Mouse (Mus musculus) kidney, postnatal 0 days (tissue): Measurements from ENCODE around the gene Nub1. TPM values are rescaled to one million over a fixed set of nuclear protein-coding genes. Genes with fewer than 3 reads are reported as not detected.
A peak's percentile ranks its signal among the peaks of the same experiment; 100 is the strongest.

Source experiments
- ATAC-seq: fragments of 200-750 bp; cut with Nextera tagmentation; replicated peaks from 2 replicates; pipeline ENCODE4 v1.8.0; 2017; ENCODE audit warnings: low read depth, moderate number of reproducible peaks, moderate TSS enrichment, moderate library complexity; ENCODE audit not compliant: low FRiP score
- DNase-seq: peaks from one replicate; pipeline ENCODE4 v3.0.0-alpha.2; 2016; ENCODE audit warnings: low spot score
- H3K27ac ChIP-seq: fragments of 300-500 bp; sonication (generic); 2 replicates; pipeline ENCODE4 v1.5.1; 2014; ENCODE audit warnings: mild to moderate bottlenecking
- H3K27me3 ChIP-seq: fragments of 300-500 bp; sonication (generic); 2 replicates; pipeline ENCODE4 v1.6.1; 2014; ENCODE audit warnings: low read length, mixed read lengths; ENCODE audit not compliant: insufficient read depth
- H3K36me3 ChIP-seq: fragments of 300-500 bp; sonication (generic); 2 replicates; pipeline ENCODE4 v1.6.1; 2014; ENCODE audit warnings: low read length, mixed read lengths; ENCODE audit not compliant: insufficient read depth
- H3K4me1 ChIP-seq: fragments of 300-500 bp; sonication (generic); replicated peaks from 2 replicates; pipeline ENCODE4 v1.6.1; 2014; ENCODE audit warnings: antibody characterized with exemption, low read length, mixed read lengths; ENCODE audit not compliant: insufficient read depth
- H3K4me2 ChIP-seq: fragments of 300-500 bp; sonication (generic); 2 replicates; pipeline ENCODE4 v1.6.1; 2014; ENCODE audit warnings: mild to moderate bottlenecking, low read length, moderate library complexity, mixed read lengths
- H3K4me3 ChIP-seq: fragments of 300-500 bp; sonication (generic); replicated peaks from 2 replicates; pipeline ENCODE4 v1.5.1; 2014; ENCODE audit warnings: low read depth, low read length
- H3K9ac ChIP-seq: fragments of 300-500 bp; sonication (generic); 2 replicates; pipeline ENCODE4 v1.6.1; 2014; ENCODE audit warnings: low read depth, low read length
- H3K9me3 ChIP-seq: fragments of 300-500 bp; sonication (generic); replicated peaks from 2 replicates; pipeline ENCODE4 v1.6.1; 2016; ENCODE audit warnings: low read length, inconsistent platforms, mixed read lengths
- CTCF ChIP-seq: IDR thresholded peaks from 2 replicates; pipeline ENCODE4 v1.5.1; 2016; ENCODE audit warnings: antibody characterized with exemption, low read depth, mild to moderate bottlenecking, moderate library complexity
- WGBS: fragments of 180-500 bp; shearing (Covaris S2); extraction: QIAGEN DNeasy Blood & Tissue Kit; methylation state at CpG from one replicate; pipeline ENCODE4 v1.1.7; 2014; 5-methylcytosine and 5-hydroxymethylcytosine counted together
- polyA plus RNA-seq: library from polyadenylated mRNA; unstranded; fragments of >200 nt; fragmentation: Nextera tagmentation; extraction: Ambion mirVana; gene quantifications from 2 replicates; pipeline ENCODE4 v1.2.1, GENCODE M21; 2015

Nub1 gene
- polyA plus RNA-seq, 1 experiment from 2014 or later, result 35.3 TPM

GRCm38 (mm10) chr5:24747533-24747932 lies 62.2 kb downstream of the Nub1 start:
- Histone ChIP-seq H3K4me1 (peaks cover 27% of the 10 kb centered on the region), H3K9ac (0 out of 2 replicates have a peak overlapping the region, but pooled peaks have one; percentile 0), H3K4me3 (no peak overlapping the region), H3K9me3 (no peaks in the 10 kb centered on the region), H3K36me3 (no peaks in the 10 kb centered on the region), H3K27me3 (no peaks in the 10 kb centered on the region), H3K27ac (peak overlapping the region; percentile 80), H3K4me2 (no peak overlapping the region)
- 16% methylated on average over 6 of the region's 6 CpGs for WGBS
- no peak for DNase-seq
- no peak for ATAC-seq
- TF ChIP-seq CTCF, result no peak

DNA sequence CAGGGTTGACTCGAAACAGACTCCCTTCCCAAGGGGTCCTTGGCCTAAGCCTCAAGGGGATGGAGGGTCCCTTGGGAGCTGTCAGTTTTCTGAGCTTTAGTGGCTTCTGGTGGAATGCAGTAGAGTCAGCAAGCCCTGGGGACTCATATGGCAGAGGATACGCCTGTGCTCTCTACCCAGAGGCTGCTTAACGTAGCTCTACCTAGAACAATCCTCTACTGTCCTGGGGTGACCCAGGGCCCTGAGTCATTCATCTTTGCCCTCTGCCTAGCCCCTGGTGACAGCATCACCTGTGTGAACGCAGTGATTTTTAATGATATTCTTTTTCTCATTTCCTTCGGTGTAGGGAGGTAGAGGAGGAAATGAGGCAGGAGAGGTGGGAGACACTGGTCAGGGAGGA lies 64.4 kb downstream of the Nub1 start:
- no peak overlapping the region for H3K4me3 ChIP-seq
- no peaks in the 10 kb centered on the region for H3K36me3 ChIP-seq
- H3K4me1 ChIP-seq, result peaks cover 33% of the 10 kb centered on the region
- no peaks in the 10 kb centered on the region for H3K27me3 ChIP-seq
- TF ChIP-seq CTCF, result no peak
- ATAC-seq (no peak), DNase-seq (no peak)
- 0 out of 2 replicates have a peak overlapping the region, but pooled peaks have one; percentile 46 for H3K9ac ChIP-seq
- H3K9me3 ChIP-seq, result no peaks in the 10 kb centered on the region
- H3K27ac ChIP-seq, result peak overlapping the region; percentile 97
- H3K4me2 ChIP-seq, result peak overlapping the region; percentile 83
- 48% methylated on average over 5 of the region's 5 CpGs for WGBS

DNA sequence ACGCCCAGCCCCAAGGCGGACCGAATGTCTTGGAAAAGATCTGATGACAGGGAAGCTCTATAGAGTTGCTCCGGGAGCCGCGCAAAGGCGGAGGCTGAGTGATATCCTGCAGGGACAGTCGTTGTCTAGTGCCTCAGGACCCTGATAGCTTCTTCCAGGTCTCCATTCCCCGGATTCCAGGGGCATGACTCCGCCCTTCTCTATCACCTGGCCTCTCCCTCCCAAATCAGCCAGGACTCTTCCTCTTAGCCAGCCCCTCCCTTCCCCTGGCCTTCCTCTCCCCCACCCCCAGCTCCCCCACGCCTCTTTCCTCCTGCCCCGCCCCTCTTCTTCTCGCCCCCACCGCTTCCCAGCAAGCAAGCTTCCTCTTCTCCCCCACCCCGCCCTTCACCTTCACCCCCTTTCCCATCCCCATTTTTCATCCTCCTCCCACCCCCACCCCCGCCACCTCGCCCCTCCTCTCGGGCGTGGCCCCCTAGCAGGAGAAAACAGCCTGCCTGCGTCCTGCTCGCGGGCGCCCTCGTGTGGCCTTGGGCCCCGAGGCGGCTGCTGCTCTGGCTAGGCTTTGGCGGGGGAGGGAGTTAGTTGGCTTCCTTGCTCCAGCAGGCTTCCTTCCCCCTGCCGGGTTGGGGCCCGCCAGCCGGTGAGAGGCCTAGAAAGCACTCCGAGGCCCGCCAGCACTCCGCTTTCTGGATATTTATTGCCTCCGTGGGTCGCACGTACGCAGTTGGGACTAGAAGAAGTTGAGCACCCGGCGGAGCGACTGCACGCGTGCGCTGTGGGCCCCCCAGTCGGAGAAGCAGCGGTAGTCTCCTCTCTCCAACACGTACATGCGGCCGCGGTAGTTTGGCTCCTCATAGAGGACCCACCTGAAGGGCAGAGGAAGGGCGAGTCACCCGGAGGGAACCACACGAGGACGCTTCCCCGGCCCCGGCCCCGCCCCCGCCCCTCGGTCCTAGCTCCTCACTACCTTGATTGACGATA lies 65.3 kb downstream of the Nub1 start:
- Histone ChIP-seq H3K27me3 (no peaks in the 10 kb centered on the region), H3K36me3 (no peaks in the 10 kb centered on the region), H3K4me1 (peaks cover 38% of the 10 kb centered on the region), H3K4me2 (peak overlapping the region; percentile 83), H3K9me3 (no peaks in the 10 kb centered on the region), H3K9ac (peak overlapping the region; percentile 86), H3K4me3 (peak overlapping the region; percentile 43), H3K27ac (peak overlapping the region; percentile 97)
- TF ChIP-seq CTCF, result peak; percentile 88
- WGBS, result 1% methylated on average over 58 of the region's 59 CpGs
- peak; percentile 66 for ATAC-seq
- peak; percentile 97 for DNase-seq

- peak overlapping the region; percentile 43 for H3K4me3 ChIP-seq
- ATAC-seq (peak; percentile 73), DNase-seq (peak; percentile 95)
- no peaks in the 10 kb centered on the region for H3K27me3 ChIP-seq
- no peaks in the 10 kb centered on the region for H3K36me3 ChIP-seq
- H3K4me1 ChIP-seq, result peaks cover 38% of the 10 kb centered on the region
- H3K4me2 ChIP-seq, result peak overlapping the region; percentile 83
- TF ChIP-seq CTCF, result 0 out of 2 replicates have a peak, but pooled peaks have one; percentile 14
- H3K9me3 ChIP-seq, result no peaks in the 10 kb centered on the region
- WGBS, result under 1% methylated on average over 25 of the region's 25 CpGs
- peak overlapping the region; percentile 86 for H3K9ac ChIP-seq
- peak overlapping the region; percentile 97 for H3K27ac ChIP-seq
Observed at GRCm38 (mm10) chr5:24751305-24752174, 66.2 kb downstream of the Nub1 start.

DNA sequence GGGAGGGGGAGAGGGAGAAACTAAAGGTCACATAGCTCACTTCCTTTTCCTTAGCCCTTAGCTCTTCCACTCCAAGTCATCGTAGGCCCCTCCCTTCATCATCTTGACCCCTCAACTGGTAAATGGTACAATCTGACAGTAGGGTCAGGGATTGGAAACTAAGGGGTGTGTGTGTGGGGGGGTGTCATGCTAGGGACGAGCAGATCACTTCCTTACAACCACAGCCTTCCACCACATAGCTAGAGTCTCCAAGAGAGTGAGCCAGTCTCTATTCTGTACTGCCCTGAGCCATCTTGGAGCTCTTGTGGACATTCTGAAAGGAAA lies 66.8 kb downstream of the Nub1 start:
- peaks cover 37% of the 10 kb centered on the region for H3K4me1 ChIP-seq
- peak overlapping the region; percentile 83 for H3K4me2 ChIP-seq
- DNase-seq (no peak), ATAC-seq (0 out of 2 replicates have a peak, but pooled peaks have one; percentile 0)
- no peaks in the 10 kb centered on the region for H3K27me3 ChIP-seq
- H3K9ac ChIP-seq, result no peak overlapping the region
- no peaks in the 10 kb centered on the region for H3K9me3 ChIP-seq
- TF ChIP-seq CTCF, result no peak
- 3% methylated on average over 2 of the region's 2 CpGs for WGBS
- peak overlapping the region; percentile 97 for H3K27ac ChIP-seq
- H3K36me3 ChIP-seq, result no peaks in the 10 kb centered on the region
- H3K4me3 ChIP-seq, result no peak overlapping the region

- no peaks in the 10 kb centered on the region for H3K9me3 ChIP-seq
- DNase-seq (no peak), ATAC-seq (no peak)
- no peaks in the 10 kb centered on the region for H3K36me3 ChIP-seq
- no peak for TF ChIP-seq CTCF
- no peak overlapping the region for H3K9ac ChIP-seq
- no peak overlapping the region for H3K4me2 ChIP-seq
- no peak overlapping the region for H3K27ac ChIP-seq
- H3K27me3 ChIP-seq, result no peaks in the 10 kb centered on the region
- peaks cover 17% of the 10 kb centered on the region; the same call in 1 of the 2 replicates for H3K4me1 ChIP-seq
- no peak overlapping the region for H3K4me3 ChIP-seq
- WGBS, result 74% methylated on average over 3 of the region's 3 CpGs
Observed at GRCm38 (mm10) chr5:24756931-24757330, 71.6 kb downstream of the Nub1 start.
